In genomic region chr2:6353060-6353459, GRCm38 (mm10) we compare ENCODE assay signal across 8 mouse cellular contexts. TPM values are rescaled to one million over a fixed set of nuclear protein-coding genes. Genes with fewer than 3 reads are reported as not detected.
DNase-seq lines count a peak whose midpoint lies in the region; ATAC-seq lines count a peak whose summit lies in the region.

No protein-coding gene starts in this region.

- peak overlapping the region; percentile 14; the same call in 1 of the 2 replicates for H3K4me3 ChIP-seq in heart, embryonic 11.5 days (ENCODE audit: low read depth, low read length)
- no peak overlapping the region for H3K4me3 ChIP-seq in midbrain, embryonic 14.5 days (replicated peaks; ENCODE audit: low read depth, low read length)
- no peak overlapping the region for H3K4me3 ChIP-seq in midbrain, embryonic 10.5 days
- H3K4me3 ChIP-seq in limb, embryonic 13.5 days = peak overlapping the region; percentile 21

- H3K27me3 ChIP-seq in heart, embryonic 11.5 days (ENCODE audit: control insufficient read depth, insufficient read depth, low read length) = no peaks in the 10 kb centered on the region
- H3K27me3 ChIP-seq in midbrain, embryonic 14.5 days (ENCODE audit: control insufficient read depth, insufficient read depth, low read length) = no peaks in the 10 kb centered on the region
- H3K27me3 ChIP-seq in midbrain, embryonic 10.5 days (ENCODE audit: low read depth, poor library complexity, severe bottlenecking) = no peaks in the 10 kb centered on the region
- no peaks in the 10 kb centered on the region for H3K27me3 ChIP-seq in limb, embryonic 13.5 days
- no peaks in the 10 kb centered on the region for H3K27me3 ChIP-seq in splenic B cell, adult 2 months (ENCODE audit: control insufficient read depth, insufficient read depth, low read length, poor library complexity, severe bottlenecking)

- H3K9me3 ChIP-seq in heart, embryonic 11.5 days (replicated peaks; ENCODE audit: control insufficient read depth, low read length) = no peaks in the 10 kb centered on the region
- H3K9me3 ChIP-seq in midbrain, embryonic 14.5 days (ENCODE audit: control insufficient read depth, low read length) = no peaks in the 10 kb centered on the region
- no peaks in the 10 kb centered on the region for H3K9me3 ChIP-seq in midbrain, embryonic 10.5 days (replicated peaks)
- H3K9me3 ChIP-seq in limb, embryonic 13.5 days = no peaks in the 10 kb centered on the region

- H3K4me2 ChIP-seq in heart, embryonic 11.5 days = peak overlapping the region; percentile 57
- peak overlapping the region; percentile 23; the same call in 1 of the 2 replicates for H3K4me2 ChIP-seq in midbrain, embryonic 14.5 days (ENCODE audit: low read length)
- peak overlapping the region; percentile 60 for H3K4me2 ChIP-seq in limb, embryonic 13.5 days (replicated peaks)

- H3K36me3 ChIP-seq in heart, embryonic 11.5 days (ENCODE audit: control insufficient read depth, insufficient read depth, low read length) = no peaks in the 10 kb centered on the region
- H3K36me3 ChIP-seq in midbrain, embryonic 14.5 days (ENCODE audit: control insufficient read depth, insufficient read depth, low read length) = no peaks in the 10 kb centered on the region
- peaks cover 19% of the 10 kb centered on the region for H3K36me3 ChIP-seq in midbrain, embryonic 10.5 days
- 0 out of 2 replicates have a peak, but pooled peaks cover 3% of the 10 kb centered on the region for H3K36me3 ChIP-seq in limb, embryonic 13.5 days
- H3K36me3 ChIP-seq in splenic B cell, adult 2 months (ENCODE audit: control insufficient read depth, insufficient read depth, low read length, poor library complexity, severe bottlenecking) = no peaks in the 10 kb centered on the region

- no peak for DNase-seq in heart, adult 18-20 months
- no peak for DNase-seq in midbrain, embryonic 14.5 days
- no peak for DNase-seq in midbrain, embryonic 10.5 days (ENCODE audit: low spot score)
- DNase-seq in splenic B cell, adult 2 months (ENCODE audit: low read depth, low spot score) = peak; percentile 35
- no peak for DNase-seq in ovary, adult 18-20 months (ENCODE audit: low spot score)
- no peak for DNase-seq in spleen, adult 18-20 months

- H3K9ac ChIP-seq in heart, embryonic 11.5 days (ENCODE audit: low read depth, low read length) = no peak overlapping the region
- no peak overlapping the region for H3K9ac ChIP-seq in midbrain, embryonic 14.5 days (replicated peaks; ENCODE audit: low read length)
- peak overlapping the region; percentile 50 for H3K9ac ChIP-seq in limb, embryonic 13.5 days

- H3K4me1 ChIP-seq in heart, embryonic 11.5 days (ENCODE audit: control insufficient read depth, insufficient read depth, low read length) = peaks cover 17% of the 10 kb centered on the region; the same call in 1 of the 2 replicates
- 0 out of 2 replicates have a peak, but pooled peaks cover 6% of the 10 kb centered on the region for H3K4me1 ChIP-seq in midbrain, embryonic 14.5 days (ENCODE audit: control insufficient read depth, insufficient read depth, low read length)
- H3K4me1 ChIP-seq in midbrain, embryonic 10.5 days = peaks cover 35% of the 10 kb centered on the region
- peaks cover 43% of the 10 kb centered on the region for H3K4me1 ChIP-seq in limb, embryonic 13.5 days

- no peak for ATAC-seq in heart, embryonic 11.5 days (replicated peaks; ENCODE audit: insufficient number of reproducible peaks, low FRiP score, low TSS enrichment)
- no peak for ATAC-seq in midbrain, embryonic 14.5 days (ENCODE audit: low FRiP score, low TSS enrichment)
- ATAC-seq in limb, embryonic 13.5 days (ENCODE audit: low FRiP score, low read depth) = no peak

- WGBS in heart, embryonic 11.5 days (ENCODE audit: insufficient replicate concordance) = 65% methylated on average over 4 of the region's 4 CpGs
- 59% methylated on average over 4 of the region's 4 CpGs for WGBS in midbrain, embryonic 14.5 days
- WGBS in midbrain, embryonic 10.5 days = 88% methylated on average over 4 of the region's 4 CpGs
- 30% methylated on average over 4 of the region's 4 CpGs for WGBS in limb, embryonic 13.5 days

- no peak overlapping the region for H3K27ac ChIP-seq in heart, embryonic 11.5 days (ENCODE audit: low read depth, low read length)
- no peak overlapping the region for H3K27ac ChIP-seq in midbrain, embryonic 14.5 days (replicated peaks; ENCODE audit: low read depth, low read length)
- H3K27ac ChIP-seq in midbrain, embryonic 10.5 days (replicated peaks) = no peak overlapping the region
- H3K27ac ChIP-seq in limb, embryonic 13.5 days = no peak overlapping the region

RNA-seq across cellular contexts. Expression of gene Usp6nl, which starts 30.6 kb away (rescaled TPM):
- 7.5 and 8.1 TPM in 2 replicates for polyA plus RNA-seq in heart, embryonic 11.5 days (2014; fragmentation: Nextera tagmentation; extraction: Ambion mirVana)
- total RNA-seq in heart, adult 18-20 months (2021) = 1 to 10 TPM; 6.2 to 6.6 TPM
- 8.5 and 13.7 TPM in 2 replicates for polyA plus RNA-seq in midbrain, embryonic 14.5 days (2014; fragmentation: Nextera tagmentation; extraction: Ambion mirVana)
- 11.0 and 11.8 TPM in 2 replicates for polyA plus RNA-seq in midbrain, embryonic 10.5 days (2016; fragmentation: Nextera tagmentation; extraction: Ambion mirVana)
- polyA plus RNA-seq in limb, embryonic 13.5 days (2015; fragmentation: Nextera tagmentation; extraction: Ambion mirVana) = 7.4 and 8.6 TPM in 2 replicates

Comparison
In these comparisons a context has a peak if more than half of its experiments do, and no peak if none do; other contexts are left out.
1. H3K4me3 ChIP-seq: peak in heart, embryonic 11.5 days (single experiment) and limb, embryonic 13.5 days (single experiment); none in midbrain, embryonic 14.5 days (single experiment) and midbrain, embryonic 10.5 days (single experiment).
2. Peak in every context shown above with its lines, with median percentiles within 50 percentile points of each other: H3K4me2 ChIP-seq.